Mouse (Mus musculus) C2C12 (cell line): ENCODE results near the gene Cd300ld2.

Experiments used
- CTCF ChIP-seq: IDR thresholded peaks from one replicate; pipeline ENCODE4 v1.5.1; 2011; ENCODE audit not compliant: control insufficient read depth, insufficient read depth, insufficient read length
- MAX ChIP-seq: IDR thresholded peaks from one replicate; pipeline ENCODE4 v1.6.1; 2011; ENCODE audit warnings: mild to moderate bottlenecking, control low read depth
- MYOD1 ChIP-seq: IDR thresholded peaks from one replicate; pipeline ENCODE4 v1.6.1; 2011; ENCODE audit warnings: low read depth; ENCODE audit not compliant: control insufficient read depth, insufficient read length
- USF1 ChIP-seq: IDR thresholded peaks from one replicate; pipeline ENCODE4 v1.6.1; 2011; ENCODE audit warnings: low read depth, mild to moderate bottlenecking, control low read depth, moderate library complexity

DNA sequence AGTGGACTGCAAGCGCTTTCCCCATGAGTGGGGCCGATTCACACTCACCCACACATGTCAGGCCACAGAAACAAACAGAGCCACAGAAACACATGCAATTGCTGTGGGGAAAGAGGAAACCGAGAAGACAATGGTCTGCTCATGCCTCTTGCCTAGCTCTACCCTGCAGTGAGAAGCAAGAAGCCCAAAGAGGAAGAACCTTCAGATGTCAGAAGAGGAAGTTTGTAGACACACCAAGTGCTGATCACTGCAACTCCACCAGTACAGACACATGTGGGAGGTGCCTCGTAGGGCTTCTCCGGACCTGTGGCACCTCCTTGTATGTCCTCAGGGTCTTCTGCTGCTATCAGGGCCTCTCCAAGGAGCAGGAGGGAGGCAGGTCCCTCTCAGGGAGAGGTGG, 11.9 kb downstream of the Cd300ld2 start:
- TF ChIP-seq CTCF (no peak), USF1 (no peak), MYOD1 (no peak), MAX (no peak)
